Mouse (Mus musculus): Measurements from ENCODE around the gene Crcp.
"Not testable (repeated sequence)": the region's sequence is repeated elsewhere in the genome, so short reads cannot be mapped to it uniquely, and the experiment has no call there.

The Crcp gene

DNA sequence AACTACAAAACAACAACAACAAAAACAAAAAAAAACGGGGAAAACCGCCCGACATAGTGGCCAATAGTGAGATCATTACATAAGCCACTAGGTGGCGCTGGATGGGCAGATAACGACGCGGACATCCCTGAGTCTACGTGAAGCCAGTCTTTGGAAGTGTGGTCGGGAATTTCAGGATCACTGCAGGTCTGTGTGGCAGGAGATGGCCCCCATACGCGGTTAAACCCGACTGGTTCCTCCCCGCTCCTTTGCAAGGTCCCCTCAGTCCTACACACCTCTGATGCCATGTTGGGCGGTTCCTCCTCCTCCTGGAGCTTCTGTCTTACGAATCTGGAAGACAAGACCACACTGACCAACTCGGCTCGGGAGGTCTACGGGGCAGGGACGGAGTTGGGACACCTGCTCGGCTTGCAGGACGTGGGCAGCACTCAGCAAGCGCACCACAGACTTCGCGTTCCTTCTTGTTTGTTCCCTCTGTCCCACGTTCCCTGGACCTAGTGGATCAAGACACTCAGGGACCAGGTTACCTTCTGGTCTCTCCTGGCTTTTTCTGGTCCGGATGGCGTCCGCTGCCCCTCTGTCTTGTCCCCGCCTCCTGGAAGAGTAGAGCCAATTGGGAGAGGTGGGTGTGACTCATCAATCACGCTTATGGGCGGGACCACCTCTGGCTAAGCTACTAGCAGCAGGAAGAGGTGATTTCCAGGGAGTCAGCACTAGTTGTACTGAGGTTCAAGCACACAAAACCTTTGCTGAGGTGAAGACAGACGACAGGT, 5.1 kb upstream of the Crcp start:
- in situ Hi-C loops (cut with MboI, MseI) = no loop called here

DNA sequence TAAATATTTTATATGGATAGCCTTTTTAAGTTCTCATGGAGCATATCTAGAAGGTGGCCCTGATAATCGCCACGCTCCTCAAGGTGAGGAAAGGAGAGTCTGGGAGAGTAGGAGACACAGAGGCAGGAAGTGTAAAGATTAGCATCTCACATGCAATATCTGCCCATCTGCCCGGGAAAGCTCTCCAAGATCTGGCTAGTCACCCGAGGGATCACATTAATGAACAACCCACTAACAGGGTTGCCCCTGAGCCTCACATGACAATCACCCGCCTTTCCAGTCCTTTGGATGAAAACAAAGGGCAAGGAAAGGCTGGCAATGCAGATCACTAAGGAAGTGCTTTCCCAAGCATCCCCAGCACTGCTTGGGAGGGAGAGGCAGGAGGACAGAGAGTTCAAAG, 2.0 kb upstream of the Crcp start:
- in situ Hi-C loops (cut with MboI, MseI) = no loop called here

DNA sequence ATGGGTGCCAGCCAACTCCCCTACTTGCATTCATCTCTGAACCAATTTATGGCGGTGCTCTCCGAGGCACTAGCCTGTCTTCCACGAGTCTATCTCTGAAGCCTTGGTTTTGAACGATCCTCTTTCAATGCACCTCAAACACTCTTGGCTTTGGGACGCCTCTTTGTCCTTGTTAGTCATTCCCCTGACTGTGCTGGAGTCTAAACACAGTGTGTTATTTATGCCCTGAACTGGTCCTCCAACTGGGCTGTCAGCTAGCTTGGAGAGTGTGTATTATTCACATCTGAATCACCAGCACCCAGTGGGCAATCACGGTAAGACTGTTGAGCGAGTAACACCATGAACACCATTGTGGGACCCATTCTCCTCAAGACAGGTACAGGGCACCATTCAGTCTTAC, 1.4 kb upstream of the Crcp start:
- in situ Hi-C loops (cut with MboI, MseI) = no loop called here

DNA sequence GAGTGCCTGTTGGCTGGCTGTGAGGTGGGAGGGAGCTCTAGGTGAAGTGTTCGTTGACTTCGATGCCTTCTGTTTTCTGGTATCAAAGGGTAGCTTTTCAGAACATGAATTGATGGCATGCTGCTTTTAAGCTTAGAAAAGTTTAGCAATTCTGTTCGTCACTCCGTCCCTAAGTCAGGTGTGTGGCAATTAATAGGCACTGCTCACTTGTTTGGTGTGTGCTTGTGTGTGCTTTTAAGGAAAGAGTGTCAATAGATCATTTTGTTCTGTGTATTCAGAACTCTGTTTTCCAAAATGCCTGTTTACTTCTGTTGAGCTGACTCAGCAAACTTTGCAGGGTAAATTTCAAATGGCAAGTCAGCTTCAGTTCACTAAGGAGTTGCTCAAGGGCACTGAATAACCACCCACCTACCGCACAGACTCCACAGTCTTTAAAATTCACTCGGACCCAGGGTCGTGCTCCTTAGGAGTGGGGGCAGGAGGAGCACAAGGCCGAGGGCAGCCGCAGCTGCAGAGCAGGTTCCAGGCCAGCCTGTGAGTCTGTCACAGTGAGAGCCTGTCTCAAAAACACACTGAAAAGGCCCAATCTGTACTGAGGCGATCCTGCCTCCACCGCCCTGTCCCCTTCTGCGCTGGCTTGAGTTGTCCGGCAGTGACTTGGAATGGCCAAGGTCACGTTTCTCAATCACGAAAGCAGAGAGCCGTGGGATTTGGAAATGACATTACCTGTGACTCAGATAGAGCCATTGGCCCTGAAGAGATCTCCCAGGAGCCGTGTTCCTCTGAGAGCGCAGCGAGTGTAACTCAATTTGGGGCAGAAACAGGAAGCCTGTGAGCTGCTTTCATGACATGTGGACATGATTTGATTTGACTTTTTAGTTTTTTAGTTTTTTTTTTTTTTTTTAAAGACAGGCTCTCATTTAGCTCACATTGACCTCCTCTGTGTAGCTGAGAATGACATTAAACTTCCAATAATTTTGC, 2.6 kb downstream of the Crcp start:
- in situ Hi-C loops (cut with MboI, MseI) = no loop called here

DNA sequence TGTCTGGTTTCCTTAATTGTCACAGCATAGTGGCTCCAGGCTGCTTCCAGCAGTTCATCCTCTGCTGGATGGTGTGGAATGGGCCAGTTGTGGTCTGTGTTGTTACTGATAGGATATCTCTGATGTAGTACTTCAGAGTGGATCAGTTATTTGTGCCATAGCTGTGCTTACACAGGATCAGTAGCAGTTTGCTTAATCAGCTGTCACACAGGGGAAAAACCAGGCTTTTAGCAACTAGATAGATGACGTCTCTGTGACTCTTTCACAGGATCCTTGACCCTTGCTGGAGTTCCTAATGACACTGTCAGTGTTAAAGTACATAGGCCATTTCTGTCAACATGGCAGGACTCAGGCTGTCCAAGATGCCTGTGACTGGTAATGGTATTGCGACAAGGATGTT, 4.8 kb downstream of the Crcp start:
- in situ Hi-C loops (cut with MboI, MseI) = no loop called here

DNA sequence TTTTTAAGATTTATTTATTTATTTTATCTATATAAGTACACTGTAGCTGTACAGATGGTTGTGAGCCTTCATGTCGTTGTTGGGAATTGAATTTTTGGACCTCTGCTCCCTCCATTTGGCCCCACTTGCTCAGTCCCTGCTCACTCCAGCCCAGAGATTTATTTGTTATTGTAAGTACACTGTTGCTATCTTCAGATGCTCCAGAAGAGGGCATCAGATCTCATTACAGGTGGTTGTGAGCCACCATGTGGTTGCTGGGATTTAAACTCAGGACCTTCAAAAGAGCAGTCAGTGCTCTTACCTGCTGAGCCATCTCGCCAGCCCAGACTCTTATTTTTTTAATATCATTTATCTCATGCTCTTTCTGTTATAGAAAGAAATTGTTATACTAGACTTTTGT, 7.2 kb downstream of the Crcp start:
- in situ Hi-C loops (cut with MboI, MseI) = not testable (repeated sequence)

DNA sequence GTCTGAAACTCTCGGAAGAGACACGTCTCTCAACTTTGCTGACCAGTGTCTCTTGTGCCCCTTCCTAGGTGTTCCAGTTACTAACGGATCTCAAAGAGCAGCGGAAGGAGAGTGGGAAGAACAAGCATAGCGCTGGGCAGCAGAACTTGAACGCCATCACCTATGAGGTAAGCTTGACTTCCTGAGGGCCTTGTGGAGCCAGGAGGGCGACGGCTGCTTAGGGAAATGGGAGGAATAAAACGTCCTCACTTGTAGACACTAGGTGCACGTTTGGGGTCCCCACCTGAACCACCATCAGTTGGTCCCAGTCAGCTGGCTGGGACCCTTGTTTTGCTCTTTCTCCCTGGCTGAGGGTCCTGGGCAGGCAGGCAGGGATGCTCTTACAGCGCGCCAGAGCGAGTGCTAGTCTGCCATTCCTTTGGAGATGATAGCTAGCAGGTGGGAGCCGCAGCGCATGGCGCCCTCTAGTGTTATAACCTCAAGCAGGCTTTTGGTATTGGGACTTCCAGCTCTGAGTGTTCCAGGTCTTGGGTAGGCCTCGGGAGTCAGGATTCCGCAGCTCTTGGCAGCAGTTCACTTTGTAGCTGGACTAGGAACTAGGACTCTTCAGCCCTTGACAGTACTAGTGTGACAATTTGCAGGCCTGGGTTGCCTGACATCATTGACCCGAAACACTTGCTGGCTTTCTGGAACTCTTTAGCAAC, 8.8 kb downstream of the Crcp start:
- in situ Hi-C loops (cut with MboI, MseI) = no loop called here

DNA sequence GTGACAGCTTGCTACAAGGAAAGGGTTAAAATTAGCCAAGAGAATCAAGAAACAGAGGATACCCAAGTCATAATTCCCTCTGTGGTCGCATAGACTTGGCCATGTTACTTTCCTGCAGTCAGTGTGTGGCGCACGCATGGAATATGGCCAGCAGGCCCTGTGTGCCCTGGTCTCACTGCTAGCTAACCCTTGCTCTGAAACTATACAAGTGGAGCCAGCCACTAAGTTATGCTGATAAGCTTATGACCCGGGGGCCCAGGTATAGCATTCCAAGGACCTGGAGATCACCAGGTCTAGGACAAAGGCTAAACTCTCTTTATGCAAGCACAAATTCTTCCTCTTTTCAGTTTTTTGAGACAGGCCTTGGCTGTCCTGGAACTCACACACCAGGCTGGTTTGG, 11.7 kb downstream of the Crcp start:
- in situ Hi-C loops (cut with MboI, MseI) = no loop called here

DNA sequence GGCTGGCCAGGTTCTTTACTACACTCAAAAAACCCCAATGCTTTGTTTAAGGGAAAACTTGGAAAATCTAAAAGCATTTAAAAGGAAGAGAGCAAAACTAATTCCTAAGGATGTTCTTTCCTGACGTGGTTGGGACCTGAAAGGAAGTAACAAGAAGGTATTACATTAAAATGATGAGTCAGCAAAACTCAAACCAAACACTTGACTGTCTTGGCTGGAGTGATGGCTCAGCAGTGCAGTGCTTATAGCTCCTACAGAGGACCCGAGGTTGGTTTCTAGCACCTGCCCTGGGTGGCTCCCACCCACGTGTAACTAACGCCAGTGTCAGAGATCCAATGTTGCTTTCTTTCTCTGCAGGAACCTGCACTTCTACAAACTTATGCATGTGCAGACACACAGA, 12.2 kb downstream of the Crcp start:
- in situ Hi-C loops (cut with MboI, MseI) = no loop called here

DNA sequence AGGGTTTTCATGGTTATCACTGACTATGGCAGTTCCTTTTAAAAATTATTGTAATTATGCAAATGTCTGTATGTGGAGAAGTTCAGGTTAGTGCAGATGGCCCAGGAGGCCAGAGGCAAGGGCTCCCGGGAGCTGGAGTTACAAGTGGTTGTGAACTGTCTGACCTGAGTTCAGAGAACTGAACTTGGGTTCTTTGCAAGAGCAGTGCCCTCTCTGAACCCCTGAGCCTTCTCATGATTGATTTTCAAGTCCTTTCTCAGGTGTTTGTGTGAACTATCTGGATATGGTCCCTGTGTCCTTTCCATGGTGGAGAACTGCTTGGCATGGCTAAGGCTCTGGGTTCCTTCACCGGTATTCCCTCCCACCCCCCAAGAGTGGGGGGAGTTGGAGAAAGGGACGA, 14.7 kb downstream of the Crcp start:
- in situ Hi-C loops (cut with MboI, MseI) = no loop called here

DNA sequence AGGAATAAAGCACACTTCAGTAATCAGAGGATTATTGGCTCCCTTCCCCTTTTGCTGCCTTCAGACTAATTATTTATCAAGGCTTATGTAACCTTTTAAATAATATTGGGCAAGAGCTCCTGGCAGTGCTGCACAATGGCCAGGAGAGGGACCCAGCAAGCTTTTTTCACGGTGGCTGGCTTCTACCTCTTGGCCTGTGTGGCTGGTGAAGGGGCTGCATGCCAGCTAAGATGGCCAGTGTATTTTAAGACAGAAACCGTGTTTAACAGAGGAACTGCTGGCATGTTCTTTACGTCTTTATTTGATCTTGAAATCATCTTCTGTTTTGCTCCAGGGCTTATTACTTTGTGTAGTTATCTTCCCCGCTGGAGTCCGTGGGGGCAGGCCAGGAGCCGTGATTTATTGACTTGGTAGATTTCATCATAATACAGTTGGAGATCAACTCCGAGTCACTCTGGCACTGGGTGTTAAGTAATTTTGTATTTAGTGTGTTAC, 15.2 kb downstream of the Crcp start:
- in situ Hi-C loops (cut with MboI, MseI) = no loop called here

DNA sequence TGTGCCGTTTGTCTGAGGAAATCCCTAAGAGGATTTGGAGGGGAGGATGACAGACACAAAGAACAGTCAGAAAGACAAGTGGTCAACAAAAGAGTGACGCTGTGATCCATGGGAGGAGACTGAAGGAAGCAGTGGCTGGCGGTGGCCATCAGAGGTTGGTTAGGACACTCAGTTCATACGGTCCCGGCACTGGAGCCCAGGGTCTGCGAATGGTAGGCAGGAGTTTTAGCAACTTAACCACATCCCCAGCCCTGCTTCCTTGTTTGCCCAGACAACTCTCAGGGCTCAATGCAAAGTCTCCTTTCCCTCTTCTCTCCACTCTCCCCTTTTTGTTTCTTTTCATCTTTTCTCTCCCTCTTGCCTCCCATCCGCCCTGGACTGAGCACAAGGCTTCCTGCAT, 17.0 kb downstream of the Crcp start:
- in situ Hi-C loops (cut with MboI, MseI) = no loop called here

DNA sequence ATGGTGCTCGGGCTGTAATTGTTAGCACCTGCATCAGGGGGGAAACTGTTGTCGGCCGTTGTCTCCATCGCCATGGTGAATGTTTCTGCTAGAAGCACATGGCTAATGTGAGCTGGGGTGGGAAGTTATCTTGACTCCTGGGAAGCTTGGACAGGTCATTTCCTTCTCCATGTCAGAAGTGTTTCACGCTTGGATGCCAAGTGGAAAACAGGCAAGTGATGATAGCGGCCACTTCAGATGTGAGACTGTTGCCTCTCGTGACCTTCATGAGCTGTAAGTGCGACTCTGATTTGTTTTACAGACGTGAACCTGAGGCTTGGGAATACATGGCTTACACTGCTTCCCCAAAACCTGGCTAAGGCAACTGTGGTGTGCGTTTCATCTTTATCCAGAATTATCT, 17.5 kb downstream of the Crcp start:
- in situ Hi-C loops (cut with MboI, MseI) = no loop called here

DNA sequence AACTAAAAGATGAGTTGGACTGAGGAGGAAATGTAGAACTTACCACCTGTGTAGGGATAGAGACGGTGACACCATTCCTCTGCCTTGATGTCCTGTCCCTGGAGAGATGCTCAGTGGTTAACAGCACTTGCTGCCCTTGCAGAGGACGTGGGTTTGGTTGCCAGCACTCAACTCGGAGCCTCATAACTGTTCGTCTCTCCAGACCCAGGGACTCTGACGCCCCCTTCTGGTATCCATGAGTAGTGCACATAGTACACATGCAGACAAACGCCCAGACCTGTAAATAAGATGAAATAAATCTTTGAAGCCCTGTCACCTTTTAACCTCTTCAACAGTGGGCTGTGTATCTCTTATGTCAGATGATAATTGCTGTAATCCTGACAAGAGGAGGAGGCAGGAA, 17.9 kb downstream of the Crcp start:
- in situ Hi-C loops (cut with MboI, MseI) = no loop called here

DNA sequence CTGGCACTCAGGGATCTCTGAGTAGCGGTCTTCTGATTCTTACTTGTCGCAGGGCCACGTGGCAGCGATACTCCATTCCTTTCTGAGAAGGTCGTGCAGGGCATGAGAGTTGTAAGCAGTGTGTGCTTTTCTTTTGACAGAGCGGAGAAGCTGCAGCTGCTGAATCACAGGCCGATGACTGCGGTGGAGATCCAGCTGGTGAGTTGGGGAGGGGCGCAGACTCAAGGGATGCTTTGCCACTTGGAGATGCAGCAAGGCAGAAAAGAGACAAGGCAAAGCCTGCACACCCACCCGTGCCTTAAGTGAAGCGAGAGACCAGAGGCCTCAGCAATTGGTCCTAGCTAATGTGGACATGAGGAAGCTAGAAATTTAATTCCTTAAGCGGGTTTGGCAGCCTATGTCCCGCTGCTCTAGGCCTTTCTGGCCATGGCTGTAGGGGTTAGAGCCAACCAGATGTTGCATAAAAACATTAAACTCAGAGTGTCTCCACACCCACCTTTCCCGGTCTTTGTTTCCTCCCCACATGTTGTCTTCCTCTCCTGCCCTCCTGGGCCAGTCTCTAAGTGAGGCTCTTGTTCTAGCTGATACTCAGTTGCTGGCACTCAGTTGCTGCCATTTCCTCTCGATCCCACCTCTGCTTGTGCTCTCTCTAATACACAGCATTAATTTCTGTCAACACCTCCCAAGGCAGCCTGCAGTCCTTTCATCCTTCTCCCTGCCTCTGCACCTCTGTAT, 19.9 kb downstream of the Crcp start:
- in situ Hi-C loops (cut with MboI, MseI) = no loop called here

DNA sequence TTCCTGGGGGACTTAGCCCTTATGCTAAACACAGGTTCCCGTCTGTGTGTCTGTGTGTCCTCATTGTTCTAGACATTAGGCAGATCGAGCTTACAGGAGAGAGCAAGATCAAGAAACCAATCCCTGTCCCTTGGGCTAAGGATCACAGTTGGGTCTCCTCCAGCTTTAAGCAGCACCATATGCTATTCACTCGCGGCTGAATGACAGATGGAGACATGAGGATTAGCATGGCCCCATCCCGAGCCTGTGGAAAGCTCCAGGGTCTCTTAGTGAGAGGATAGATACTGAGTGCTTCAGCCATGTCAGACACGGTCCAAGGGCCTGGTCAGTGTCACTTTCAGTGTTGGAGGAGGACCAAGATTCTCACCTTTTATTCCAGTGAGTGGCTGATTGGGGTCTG, 21.3 kb downstream of the Crcp start:
- in situ Hi-C loops (cut with MboI, MseI) = no loop called here

DNA sequence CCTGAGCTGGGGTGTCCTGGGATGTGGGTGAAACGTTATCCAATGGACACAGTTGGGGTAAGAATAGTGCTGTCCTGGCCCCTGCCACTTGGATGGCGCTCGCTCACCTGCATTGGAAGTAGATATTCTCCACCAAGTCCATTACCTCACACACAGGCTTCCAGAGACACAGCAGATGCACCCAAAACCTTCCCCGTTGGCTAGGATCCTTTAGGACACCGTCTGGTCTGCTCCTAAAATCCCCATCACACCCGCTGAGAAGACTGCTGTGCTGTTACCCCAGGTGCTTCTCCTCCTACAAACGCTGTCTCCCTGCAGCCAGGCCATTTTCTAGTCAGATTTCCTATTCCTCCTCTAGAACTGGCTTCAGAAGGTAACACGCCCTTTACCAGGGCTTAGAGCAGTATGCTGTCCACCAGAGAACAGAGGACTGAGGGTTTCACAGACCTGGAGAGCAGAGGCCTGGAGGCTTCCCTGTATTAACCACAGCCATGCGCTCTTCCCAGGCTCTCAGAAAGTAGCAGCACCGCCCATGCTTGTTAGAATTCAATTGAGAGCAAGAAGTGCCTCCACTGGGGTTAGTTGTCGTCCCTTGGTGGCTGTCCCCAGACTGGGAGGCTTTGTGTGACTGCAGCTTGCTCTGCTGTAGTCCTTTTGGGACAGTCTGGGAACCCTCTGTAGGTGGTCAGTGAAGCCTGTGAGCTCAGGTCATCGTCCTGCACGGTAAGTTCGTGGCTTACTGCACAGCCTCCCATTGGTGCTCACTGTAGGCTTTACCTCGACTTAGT, 22.2 kb downstream of the Crcp start:
- in situ Hi-C loops (cut with MboI, MseI) = no loop called here

DNA sequence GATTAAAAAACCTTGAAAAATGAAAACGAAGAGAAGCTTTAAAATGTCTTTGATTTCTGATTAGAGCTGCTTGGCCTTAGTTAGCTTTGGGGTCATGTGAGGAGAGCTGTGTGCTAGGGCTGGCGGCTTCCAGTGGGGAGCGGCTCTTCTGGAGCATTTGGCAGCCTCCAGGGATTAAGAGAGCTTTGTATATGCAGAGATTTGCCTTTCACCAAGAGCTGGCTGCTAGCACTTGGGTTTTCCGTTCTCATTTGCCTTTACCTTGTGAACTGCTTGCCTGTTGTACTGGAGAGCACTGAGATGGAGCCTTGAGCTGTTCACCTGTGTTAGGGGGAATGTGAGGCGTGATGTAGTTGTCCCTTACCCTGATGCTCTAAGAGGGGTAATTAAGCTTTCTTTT, 23.4 kb downstream of the Crcp start:
- in situ Hi-C loops (cut with MboI, MseI) = no loop called here

DNA sequence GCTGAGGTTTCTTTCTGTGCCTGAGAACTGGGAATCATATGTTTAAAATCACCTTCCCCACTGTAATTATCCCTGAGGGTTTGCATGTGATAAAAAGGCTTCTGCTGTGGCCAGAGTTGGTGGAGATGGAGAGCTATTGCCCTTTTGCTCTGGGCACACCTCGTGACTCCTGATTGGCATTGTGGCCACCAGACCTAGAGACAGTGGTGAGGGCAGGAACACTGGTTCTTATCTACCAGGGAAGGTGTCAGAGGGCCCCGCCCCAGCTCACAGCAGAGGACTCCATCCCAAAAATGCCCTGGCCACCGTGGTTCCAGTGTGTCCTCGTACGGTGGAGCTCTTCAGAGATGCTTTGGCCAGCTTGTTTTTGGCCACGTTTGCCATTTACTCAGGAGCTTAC, 23.9 kb downstream of the Crcp start:
- in situ Hi-C loops (cut with MboI, MseI) = no loop called here

DNA sequence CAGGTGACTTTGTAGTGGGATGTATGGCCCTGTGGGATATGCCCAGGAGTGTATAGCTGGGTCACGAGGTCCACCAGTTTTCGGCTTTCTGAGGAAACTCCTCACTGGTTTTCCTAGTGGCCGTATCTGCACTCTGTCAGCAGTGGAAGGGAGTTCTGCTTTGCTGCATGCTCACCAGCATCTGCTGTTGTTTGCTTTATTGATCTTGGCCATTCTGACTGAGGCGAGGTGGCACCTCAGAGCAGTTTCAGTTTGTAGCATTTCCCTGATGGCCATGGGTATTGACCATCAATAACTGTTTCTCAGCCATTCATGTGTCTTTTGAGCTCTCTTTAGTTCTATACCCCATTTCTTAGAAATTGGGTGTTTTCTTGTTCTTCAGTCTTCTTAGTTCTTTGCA, 26.6 kb downstream of the Crcp start:
- in situ Hi-C loops (cut with MboI, MseI) = no loop called here

DNA sequence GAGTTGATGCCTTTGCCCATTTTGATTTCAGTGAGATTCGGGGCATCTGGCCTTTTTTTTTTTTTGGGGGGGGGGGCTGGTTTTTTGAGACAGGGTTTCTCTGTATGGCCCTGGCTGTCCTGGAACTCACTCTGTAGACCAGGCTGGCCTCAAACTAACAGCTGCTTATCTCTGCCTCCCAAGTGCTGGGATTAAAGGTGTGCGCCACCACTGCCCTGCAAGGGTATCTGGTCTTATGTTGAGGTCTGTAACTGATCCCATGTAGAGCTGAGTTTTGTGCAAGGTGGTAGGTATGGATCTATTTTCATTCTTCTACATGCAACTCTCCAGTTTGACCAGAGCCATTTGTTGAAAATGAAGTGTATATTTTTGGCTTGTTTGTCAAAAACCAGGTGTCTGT, 27.2 kb downstream of the Crcp start:
- in situ Hi-C loops (cut with MboI, MseI) = no loop called here

All from regulatory T cell (primary cell).